Mouse (Mus musculus) testis, adult 2 months (tissue): ENCODE measurements around the gene Gm37240.

Source experiments
- CTCF ChIP-seq: fragments of 200-500 bp; IDR thresholded peaks from 2 replicates; pipeline ENCODE4 v1.5.1; 2012; ENCODE audit warnings: low read depth, mild to moderate bottlenecking, inconsistent platforms, low read length, moderate library complexity; ENCODE audit not compliant: control insufficient read depth, insufficient read depth, insufficient replicate concordance
- POLR2A ChIP-seq: fragments of 200-500 bp; IDR thresholded peaks from 2 replicates; pipeline ENCODE4 v1.6.1; 2012; ENCODE audit warnings: low read depth, mild to moderate bottlenecking, inconsistent platforms, low read length, moderate library complexity; ENCODE audit not compliant: control insufficient read depth

DNA sequence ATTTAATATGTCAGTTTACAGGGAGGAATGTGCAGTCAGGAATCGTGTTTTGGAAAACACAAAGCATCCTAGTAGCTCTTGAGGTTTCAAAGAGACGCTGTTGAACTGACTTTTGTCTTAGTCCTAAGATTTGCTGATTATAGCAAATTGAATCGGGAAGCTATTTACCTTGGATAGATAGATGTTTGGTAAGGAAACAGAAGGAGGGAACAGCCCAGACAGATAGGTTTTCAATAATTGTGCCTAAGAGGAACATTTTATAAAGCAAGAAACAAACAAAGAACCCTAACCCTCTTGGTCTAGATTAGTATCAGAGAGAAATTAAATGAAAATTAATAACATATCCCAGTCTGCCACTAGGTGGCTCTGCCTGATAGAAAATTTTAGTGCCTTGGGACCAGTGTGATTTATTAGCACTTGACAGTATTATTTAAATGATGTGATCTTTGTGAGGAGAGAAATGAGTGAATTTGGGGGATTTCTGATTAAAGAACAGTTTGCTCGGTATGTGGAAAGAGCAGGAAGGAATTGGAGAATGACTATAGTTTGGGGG, 1194.6 kb downstream of the Gm37240 start:
- TF ChIP-seq CTCF (no peak), POLR2A (no peak)
